Mouse (Mus musculus) stomach, postnatal 0 days (tissue): ENCODE data around the gene Ak4.

Source experiments
- CTCF ChIP-seq: IDR thresholded peaks from 2 replicates; pipeline ENCODE4 v1.5.1; 2016; ENCODE audit warnings: antibody characterized with exemption, low read depth, mild to moderate bottlenecking, moderate library complexity
- EP300 ChIP-seq: optimal IDR thresholded peaks from 2 replicates; pipeline ENCODE3; 2016; ENCODE audit warnings: antibody characterized with exemption

GRCm38 (mm10) chr4:101496534-101497237, 77.6 kb downstream of the Ak4 start, which contains the start of gene Dnajc6:
- TF ChIP-seq CTCF (no peak), EP300 (no peak)
